Mouse (Mus musculus): Measurements from ENCODE around the gene Lrp1. TPM values are rescaled to one million over a fixed set of nuclear protein-coding genes. Genes with fewer than 3 reads are reported as not detected.

Gene Lrp1
- polyA plus RNA-seq, 1 experiment, result 0.06 TPM

- TF ChIP-seq GATA1 (IDR thresholded peaks at IDR 0.05; ENCODE audit: low read length), result no peak
Observed at GRCm38 (mm10) chr10:127508239-127508638, 112.7 kb downstream of the Lrp1 start.

GRCm38 (mm10) chr10:127500894-127501893 is 119.8 kb downstream of the Lrp1 start, which contains the start of gene Stac3:
Gene Stac3, plus strand, starts transcription at chr10:127501686.
- no peak for TF ChIP-seq GATA1 (IDR thresholded peaks at IDR 0.05; ENCODE audit: low read length)

DNA sequence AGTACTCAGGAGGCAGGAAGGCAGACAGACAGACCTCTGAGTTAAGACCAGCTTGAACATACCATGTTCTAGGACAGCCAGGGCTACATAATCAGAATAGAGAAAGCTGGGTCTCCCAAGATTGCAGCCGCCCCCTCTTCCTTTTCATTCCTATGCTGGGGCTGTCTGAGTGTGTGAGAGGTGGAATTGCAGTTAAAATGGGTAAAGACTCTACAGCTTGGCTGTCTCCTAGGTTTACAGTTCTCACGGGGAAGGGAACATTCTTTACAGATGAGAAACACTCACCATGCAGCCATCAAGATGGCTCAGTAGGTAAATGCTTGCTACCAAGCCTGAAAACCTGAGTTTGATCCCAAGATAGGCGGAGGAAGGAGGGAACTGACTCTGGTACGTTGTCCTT is 120.9 kb downstream of the Lrp1 start:
- no peak for TF ChIP-seq GATA1 (IDR thresholded peaks at IDR 0.05; ENCODE audit: low read length)

GRCm38 (mm10) chr10:127499516-127499915 is 121.4 kb downstream of the Lrp1 start:
- no peak for TF ChIP-seq GATA1 (IDR thresholded peaks at IDR 0.05; ENCODE audit: low read length)

- TF ChIP-seq GATA1 (IDR thresholded peaks at IDR 0.05; ENCODE audit: low read length), result no peak
Observed at GRCm38 (mm10) chr10:127496156-127496555, 124.8 kb downstream of the Lrp1 start.

- TF ChIP-seq GATA1 (IDR thresholded peaks at IDR 0.05; ENCODE audit: low read length), result no peak
Observed at GRCm38 (mm10) chr10:127492118-127492517, 128.8 kb downstream of the Lrp1 start.

- no peak for TF ChIP-seq GATA1 (IDR thresholded peaks at IDR 0.05; ENCODE audit: low read length)
Observed at GRCm38 (mm10) chr10:127491128-127491512, 129.8 kb downstream of the Lrp1 start.

GRCm38 (mm10) chr10:127490160-127491127 is 130.5 kb downstream of the Lrp1 start:
- no peak for TF ChIP-seq GATA1 (IDR thresholded peaks at IDR 0.05; ENCODE audit: low read length)

DNA sequence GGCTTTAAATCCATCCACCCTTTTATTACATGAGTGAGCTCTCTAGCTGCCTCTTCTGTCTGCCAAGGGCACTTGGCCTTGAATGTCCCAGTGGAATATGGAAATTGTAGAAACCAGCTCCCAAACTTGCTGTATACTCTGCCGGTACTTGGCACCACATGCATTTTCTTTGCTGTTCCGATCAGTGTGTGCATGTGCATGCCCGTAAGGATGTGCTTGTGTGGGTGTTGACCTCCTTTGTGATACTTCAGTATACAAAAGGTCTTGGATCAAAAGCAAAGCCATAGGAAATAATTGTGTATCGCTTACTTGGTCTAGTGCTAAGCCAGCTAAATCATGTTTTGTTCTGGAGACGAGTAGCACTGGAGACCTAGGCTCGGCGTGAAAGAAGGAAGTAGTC is 132.1 kb downstream of the Lrp1 start:
- no peak for TF ChIP-seq GATA1 (IDR thresholded peaks at IDR 0.05; ENCODE audit: low read length)

Other genes starting within 250 kb of the Lrp1 start
- 79.9 and 87.4 TPM in 2 replicates for gene R3hdm2, start 240.8 kb downstream of the Lrp1 start, polyA plus RNA-seq (2012)
- 0.10 and 0.22 TPM in 2 replicates for gene Stac3, start 119.5 kb downstream of the Lrp1 start, polyA plus RNA-seq (2012)
- gene Ndufa4l2, start 106.2 kb downstream of the Lrp1 start, polyA plus RNA-seq (2012), result 530 and 621 TPM in 2 replicates
- 613 and 703 TPM in 2 replicates for gene Shmt2, start 98.7 kb downstream of the Lrp1 start, polyA plus RNA-seq (2012)
- 0.25 and 0.33 TPM in 2 replicates for gene Nxph4, start 86.6 kb downstream of the Lrp1 start, polyA plus RNA-seq (2012)
- gene Stat6, start 21.8 kb upstream of the Lrp1 start, polyA plus RNA-seq (2012), result 30.3 and 51.0 TPM in 2 replicates
- gene Nemp1, start 45.8 kb upstream of the Lrp1 start, polyA plus RNA-seq (2012), result 3.8 and 8.0 TPM in 2 replicates
- gene Nab2, start 47.4 kb upstream of the Lrp1 start, polyA plus RNA-seq (2012), result 68.1 and 76.8 TPM in 2 replicates
- 0.05 TPM in 1 of 2 replicates, not detected in the other for gene Myo1a, start 84.0 kb upstream of the Lrp1 start, polyA plus RNA-seq (2012)
- gene Tac2, start 103.3 kb upstream of the Lrp1 start, polyA plus RNA-seq (2012), result not detected in 2 replicates
- gene Zbtb39, start 118.4 kb upstream of the Lrp1 start, polyA plus RNA-seq (2012), result 3.1 and 3.4 TPM in 2 replicates
- gene Gpr182, start 130.6 kb upstream of the Lrp1 start, polyA plus RNA-seq (2012), result not detected in 2 replicates
- not detected in 2 replicates for gene Rdh1, start 138.6 kb upstream of the Lrp1 start, polyA plus RNA-seq (2012)
- gene Rdh16f1, start 138.6 kb upstream of the Lrp1 start, polyA plus RNA-seq (2012), result not detected in 2 replicates
- gene Rdh9, start 155.2 kb upstream of the Lrp1 start, polyA plus RNA-seq (2012), result not detected in 2 replicates
- not detected in 2 replicates for gene Rdh16, start 180.0 kb upstream of the Lrp1 start, polyA plus RNA-seq (2012)
- not detected in 2 replicates for gene Rdh19, start 228.8 kb upstream of the Lrp1 start, polyA plus RNA-seq (2012)
- not detected in 2 replicates for gene Rdh16f2, start 245.3 kb upstream of the Lrp1 start, polyA plus RNA-seq (2012)